Mouse (Mus musculus) bone marrow, adult 2 months (tissue): ENCODE measurements around the gene Olfr596. TPM values are rescaled to one million over a fixed set of nuclear protein-coding genes. Genes with fewer than 3 reads are reported as not detected.
"Not testable (repeated sequence)": the region's sequence is repeated elsewhere in the genome, so short reads cannot be mapped to it uniquely, and the experiment has no call there.

Experiments used
- H3K27ac ChIP-seq: fragments of 200-500 bp; 2 replicates; pipeline ENCODE4 v1.5.1; 2012; ENCODE audit warnings: low read depth, mild to moderate bottlenecking, control low read depth, inconsistent platforms, low read length; ENCODE audit not compliant: control insufficient read depth, poor library complexity, insufficient read depth
- H3K4me1 ChIP-seq: fragments of 200-500 bp; 2 replicates; pipeline ENCODE4 v1.6.1; 2011; ENCODE audit warnings: low read length; ENCODE audit not compliant: control insufficient read depth, insufficient read depth
- H3K4me3 ChIP-seq: fragments of 200-500 bp; replicated peaks from 2 replicates; pipeline ENCODE3; 2011; ENCODE audit warnings: mild to moderate bottlenecking, low read depth, low read length, control low read depth; ENCODE audit not compliant: control insufficient read depth
- CTCF ChIP-seq: fragments of 200-500 bp; IDR thresholded peaks from 2 replicates; pipeline ENCODE4 v1.5.1; 2011; ENCODE audit warnings: low read length, control low read depth; ENCODE audit not compliant: control insufficient read depth, insufficient read depth
- POLR2A ChIP-seq: fragments of 200-500 bp; IDR thresholded peaks from 2 replicates; pipeline ENCODE4 v1.6.1; 2011; ENCODE audit warnings: low read depth, mild to moderate bottlenecking, control low read depth, low read length, borderline replicate concordance; ENCODE audit not compliant: control insufficient read depth
- WGBS: fragments of 180-500 bp; shearing (Covaris S2); methylation state at CpG from one replicate; pipeline ENCODE4 v1.1.7; 2018; 5-methylcytosine and 5-hydroxymethylcytosine counted together
- polyA plus RNA-seq: library from polyadenylated mRNA; stranded (reverse); fragments of >200 nt; gene quantifications from 2 replicates; pipeline ENCODE4 v1.2.4, GENCODE M21; 2011; ENCODE audit warnings: low replicate concordance; ENCODE audit not compliant: missing spikeins, insufficient read depth, insufficient read length

Gene Olfr596
- not detected in 2 replicates for polyA plus RNA-seq

DNA sequence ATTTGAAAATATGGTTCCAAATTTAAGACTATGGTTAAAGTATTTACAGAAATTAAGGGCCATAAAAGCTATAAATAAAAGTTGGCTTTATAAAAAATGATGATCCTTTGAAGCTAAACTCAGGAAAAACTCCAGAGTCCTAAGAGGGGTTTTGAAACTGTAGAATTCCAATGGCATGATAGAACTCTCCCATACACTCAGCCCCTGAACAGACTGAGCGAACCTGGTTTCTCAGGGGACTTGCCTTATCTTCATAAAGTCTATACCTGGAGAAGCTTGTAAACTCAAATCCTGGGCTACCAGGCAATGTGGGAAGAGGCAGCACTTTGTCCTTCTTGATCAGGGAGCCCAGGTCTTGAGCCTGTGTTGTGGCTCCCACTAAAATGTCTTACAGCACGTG lies at the start of gene Olfr596:
TSS of gene Olfr596 (plus strand) at position 301 of the 400 bp plus-strand sequence.
- 76% methylated on average over 2 of the region's 2 CpGs for WGBS
- H3K4me3 ChIP-seq, H3K4me1 ChIP-seq, H3K27ac ChIP-seq: not testable (repeated sequence)

DNA sequence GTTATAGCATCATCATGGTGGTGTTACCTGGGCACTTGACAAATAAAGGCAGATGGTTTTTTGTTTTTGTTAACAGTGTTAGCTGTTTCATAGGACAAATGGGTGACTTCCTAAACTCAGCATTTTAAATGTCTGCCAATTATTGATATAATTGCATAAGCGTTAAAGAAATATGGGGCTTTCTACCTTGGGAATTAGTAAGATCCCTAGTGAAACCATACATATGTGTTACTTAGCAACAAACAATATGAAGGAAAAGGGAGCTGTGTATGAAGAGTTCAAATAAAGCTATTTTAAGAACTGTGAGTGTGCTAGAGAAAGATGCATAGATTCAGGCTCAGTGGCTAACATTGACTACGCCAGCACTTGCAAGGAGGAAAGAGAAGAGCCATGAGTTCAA lies 10.6 kb downstream of the Olfr596 start, which contains the start of gene Olfr597:
TSS of gene Olfr597 (plus strand) at position 301 of the 400 bp plus-strand sequence.
- 81% methylated on average over 2 of the region's 2 CpGs for WGBS
- not testable (repeated sequence) for H3K27ac ChIP-seq, H3K4me1 ChIP-seq, H3K4me3 ChIP-seq

DNA sequence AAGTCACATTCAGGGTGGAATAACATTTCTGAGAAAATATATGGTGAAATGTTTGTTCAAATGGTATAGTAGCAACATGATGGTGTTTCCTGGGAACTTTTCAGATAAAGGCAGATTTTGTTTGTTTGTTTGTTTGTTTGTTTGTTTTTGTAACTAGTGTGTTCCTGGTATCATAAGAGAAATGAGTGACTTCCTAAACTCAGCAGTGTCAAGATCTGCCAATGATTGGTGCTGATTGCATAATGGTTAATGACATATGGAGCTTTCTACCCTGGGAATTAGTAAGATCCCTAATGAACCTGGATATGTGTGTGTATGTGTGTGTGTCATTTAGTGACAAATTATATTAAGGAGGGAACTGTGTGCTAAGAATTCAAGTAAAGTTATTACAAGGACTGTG lies 17.8 kb downstream of the Olfr596 start, which contains the start of gene Olfr598:
TSS of gene Olfr598 (plus strand) at position 301 of the 400 bp plus-strand sequence.
- no peak within 1 kb of the TSS for H3K27ac ChIP-seq
- TF ChIP-seq POLR2A (no peak), CTCF (no peak)
- no peak within 1 kb of the TSS for H3K4me3 ChIP-seq
- no peaks in the 10 kb centered on the region for H3K4me1 ChIP-seq

DNA sequence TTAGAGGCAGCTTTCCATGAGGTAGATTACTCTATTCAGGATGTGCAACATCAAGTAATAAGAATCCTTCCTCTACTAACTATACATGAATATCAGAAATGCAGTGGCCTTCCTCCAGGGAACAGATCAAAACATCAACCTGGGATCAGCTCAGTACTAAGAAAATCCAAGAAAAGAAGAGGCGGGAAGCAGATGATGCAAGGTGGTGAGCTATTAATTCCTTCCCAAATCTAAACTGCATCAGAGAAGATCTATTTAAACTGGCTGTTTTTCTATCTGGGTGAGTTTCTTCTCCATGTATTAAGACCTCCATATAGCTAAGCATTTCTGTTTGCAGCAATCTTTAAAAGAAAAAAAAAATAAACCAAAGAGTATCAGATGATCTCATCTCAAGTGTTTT lies 30.2 kb downstream of the Olfr596 start, which contains the start of gene Olfr599:
TSS of gene Olfr599 (plus strand) at position 301 of the 400 bp plus-strand sequence.
- TF ChIP-seq CTCF: no peak
- TF ChIP-seq POLR2A: no peak
- H3K4me1 ChIP-seq: no peaks in the 10 kb centered on the region
- no peak within 1 kb of the TSS for H3K27ac ChIP-seq
- no peak within 1 kb of the TSS for H3K4me3 ChIP-seq
- 83% methylated on average over 1 of the region's 1 CpGs for WGBS

- no peak for TF ChIP-seq POLR2A
- TF ChIP-seq CTCF: no peak
- Histone ChIP-seq H3K4me3 (no peak within 1 kb of the TSS), H3K4me1 (no peaks in the 10 kb centered on the region), H3K27ac (no peak within 1 kb of the TSS)
Measured at GRCm38 (mm10) chr7:103349569-103349968, 44.1 kb downstream of the Olfr596 start, which contains the start of gene Olfr600. Gene Olfr600, minus strand, starts transcription at chr7:103349669.

Other genes starting within 250 kb of the Olfr596 start
- not detected in 2 replicates for gene Olfr584, start 223.8 kb upstream of the Olfr596 start, polyA plus RNA-seq
- not detected in 2 replicates for gene Olfr585, start 207.9 kb upstream of the Olfr596 start, polyA plus RNA-seq
- gene Olfr586, start 180.0 kb upstream of the Olfr596 start, polyA plus RNA-seq: not detected in 2 replicates
- not detected in 2 replicates for gene Olfr588-ps1, start 164.8 kb upstream of the Olfr596 start, polyA plus RNA-seq
- not detected in 2 replicates for gene Olfr589, start 149.3 kb upstream of the Olfr596 start, polyA plus RNA-seq
- not detected in 2 replicates for gene Olfr591, start 127.3 kb upstream of the Olfr596 start, polyA plus RNA-seq
- gene Olfr592, start 120.8 kb upstream of the Olfr596 start, polyA plus RNA-seq: not detected in 2 replicates
- not detected in 2 replicates for gene Olfr593, start 93.8 kb upstream of the Olfr596 start, polyA plus RNA-seq
- not detected in 2 replicates for gene Olfr594, start 88.7 kb upstream of the Olfr596 start, polyA plus RNA-seq
- gene Usp17ld, start 53.1 kb upstream of the Olfr596 start, polyA plus RNA-seq: not detected in 2 replicates
- not detected in 2 replicates for gene Olfr597, start 10.7 kb downstream of the Olfr596 start, polyA plus RNA-seq
- gene Olfr598, start 17.9 kb downstream of the Olfr596 start, polyA plus RNA-seq: not detected in 2 replicates
- not detected in 2 replicates for gene Olfr599, start 30.3 kb downstream of the Olfr596 start, polyA plus RNA-seq
- not detected in 2 replicates for gene Olfr600, start 44.0 kb downstream of the Olfr596 start, polyA plus RNA-seq
- not detected in 2 replicates for gene Olfr601, start 57.0 kb downstream of the Olfr596 start, polyA plus RNA-seq
- gene Olfr603, start 80.5 kb downstream of the Olfr596 start, polyA plus RNA-seq: not detected in 2 replicates
- not detected in 2 replicates for gene Usp17lc, start 109.4 kb downstream of the Olfr596 start, polyA plus RNA-seq
- not detected in 2 replicates for gene Olfr605, start 139.8 kb downstream of the Olfr596 start, polyA plus RNA-seq
- gene Olfr606, start 143.4 kb downstream of the Olfr596 start, polyA plus RNA-seq: not detected in 2 replicates
- 0.70 TPM in 1 of 2 replicates, not detected in the other for gene Olfr607, start 158.5 kb downstream of the Olfr596 start, polyA plus RNA-seq
- gene Olfr608, start 164.2 kb downstream of the Olfr596 start, polyA plus RNA-seq: not detected in 2 replicates
- gene Olfr609, start 192.4 kb downstream of the Olfr596 start, polyA plus RNA-seq: not detected in 2 replicates
- not detected in 2 replicates for gene Olfr610, start 206.5 kb downstream of the Olfr596 start, polyA plus RNA-seq
- gene Olfr611, start 215.2 kb downstream of the Olfr596 start, polyA plus RNA-seq: not detected in 2 replicates
- not detected in 2 replicates for gene Olfr612, start 237.1 kb downstream of the Olfr596 start, polyA plus RNA-seq
- not detected in 2 replicates for gene Olfr613, start 242.4 kb downstream of the Olfr596 start, polyA plus RNA-seq